Mouse (Mus musculus) heart, adult 2 months (tissue): Measurements from ENCODE around the gene Slc38a4. TPM values are rescaled to one million over a fixed set of nuclear protein-coding genes. Genes with fewer than 3 reads are reported as not detected.

Experiments used
- DNase-seq, 2 experiments: peaks; one replicate each; pipeline ENCODE4 v3.0.0; 2021
- H3K27ac ChIP-seq: fragments of 200-600 bp; 2 replicates; pipeline ENCODE4 v1.8.1; 2022
- H3K27me3 ChIP-seq: fragments of 200-500 bp; 2 replicates; pipeline ENCODE4 v1.6.1; 2012; ENCODE audit warnings: mild to moderate bottlenecking, low read length, inconsistent platforms, mixed read lengths; ENCODE audit not compliant: control insufficient read depth, insufficient read depth
- H3K36me3 ChIP-seq: fragments of 200-500 bp; 2 replicates; pipeline ENCODE4 v1.6.1; 2012; ENCODE audit warnings: low read length, inconsistent platforms; ENCODE audit not compliant: control insufficient read depth, insufficient read depth
- H3K4me1 ChIP-seq: fragments of 200-500 bp; 2 replicates; pipeline ENCODE4 v1.6.1; 2011; ENCODE audit warnings: low read length; ENCODE audit not compliant: control insufficient read depth, insufficient read depth
- H3K4me3 ChIP-seq: fragments of 200-600 bp; 2 replicates; pipeline ENCODE4 v1.8.1; 2022
- H3K79me2 ChIP-seq: fragments of 200-500 bp; replicated peaks from 2 replicates; pipeline ENCODE4 v1.6.1; 2012; ENCODE audit warnings: mild to moderate bottlenecking, inconsistent platforms, low read length, moderate library complexity, mixed read lengths; ENCODE audit not compliant: control insufficient read depth, insufficient read depth
- H3K9ac ChIP-seq: fragments of 200-500 bp; 2 replicates; pipeline ENCODE4 v1.6.1; 2012; ENCODE audit warnings: low read depth, mild to moderate bottlenecking, control low read depth, inconsistent platforms, low read length, mixed read lengths
- CTCF ChIP-seq: fragments of 200-600 bp; IDR thresholded peaks from 2 replicates; pipeline ENCODE4 v1.8.1; 2022; ENCODE audit warnings: antibody characterized with exemption, mild to moderate bottlenecking, moderate library complexity
- EP300 ChIP-seq: fragments of 200-500 bp; IDR thresholded peaks from 2 replicates; pipeline ENCODE4 v1.6.1; 2011; ENCODE audit warnings: low read depth, low read length, control low read depth; ENCODE audit not compliant: insufficient read depth
- POLR2A ChIP-seq: fragments of 200-500 bp; IDR thresholded peaks from 2 replicates; pipeline ENCODE4 v1.6.1; 2011; ENCODE audit warnings: mild to moderate bottlenecking, low read depth, low read length, control low read depth; ENCODE audit not compliant: insufficient read depth
- WGBS: fragments of 180-500 bp; shearing (Covaris S2); methylation state at CpG from one replicate; pipeline ENCODE4 v1.1.7; 2018; 5-methylcytosine and 5-hydroxymethylcytosine counted together
- intact Hi-C: fragments of 180-260 bp; cut with DNase I; formaldehyde crosslinking; loops from one replicate; pipeline ENCODE4 v1.15.1; 2025
- polyA plus RNA-seq: library from polyadenylated mRNA; depleted of rRNA; stranded (reverse); fragments of >200 nt; gene quantifications from 2 replicates; pipeline ENCODE4 v1.2.3, GENCODE M21; 2012
- total RNA-seq, 2 experiments: library from RNA; stranded (reverse); gene quantifications; 2 replicates each; pipeline ENCODE4 v1.2.3; 2021

Slc38a4 gene
- total and polyA plus RNA-seq, 3 experiments = 5.4 to 7.8 (median 6.0) TPM

DNA sequence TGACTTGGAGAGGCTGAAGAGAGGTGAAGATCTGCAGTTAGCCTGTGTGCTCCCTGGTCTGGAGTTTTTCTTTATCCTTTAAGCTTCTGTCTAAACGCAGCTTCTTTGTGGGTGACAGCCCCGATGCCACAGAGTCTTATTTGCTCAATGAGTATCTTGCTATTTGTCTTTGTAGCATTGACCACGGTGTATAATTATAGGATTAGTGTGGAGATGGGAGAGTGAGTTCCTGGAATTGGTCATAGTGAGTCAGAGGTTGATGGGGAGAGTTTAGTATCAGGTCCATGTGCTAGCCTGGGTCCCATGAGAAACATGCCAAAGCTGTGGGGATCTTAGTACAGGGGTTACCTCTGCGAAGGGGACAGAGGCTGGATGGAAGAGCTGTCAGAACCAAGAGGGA, 41.8 kb upstream of the Slc38a4 start:
- TF ChIP-seq POLR2A (no peak), EP300 (no peak), CTCF (no peak)
- Histone ChIP-seq H3K79me2 (no peaks in the 10 kb centered on the region), H3K27me3 (no peaks in the 10 kb centered on the region), H3K9ac (no peak overlapping the region), H3K36me3 (no peaks in the 10 kb centered on the region), H3K4me3 (no peak overlapping the region), H3K27ac (no peak overlapping the region), H3K4me1 (peaks cover 1% of the 10 kb centered on the region; the same call in 1 of the 2 replicates)
- DNase-seq = no peak
- intact Hi-C loops = no loop called here
- WGBS = 89% methylated on average over 4 of the region's 4 CpGs

DNA sequence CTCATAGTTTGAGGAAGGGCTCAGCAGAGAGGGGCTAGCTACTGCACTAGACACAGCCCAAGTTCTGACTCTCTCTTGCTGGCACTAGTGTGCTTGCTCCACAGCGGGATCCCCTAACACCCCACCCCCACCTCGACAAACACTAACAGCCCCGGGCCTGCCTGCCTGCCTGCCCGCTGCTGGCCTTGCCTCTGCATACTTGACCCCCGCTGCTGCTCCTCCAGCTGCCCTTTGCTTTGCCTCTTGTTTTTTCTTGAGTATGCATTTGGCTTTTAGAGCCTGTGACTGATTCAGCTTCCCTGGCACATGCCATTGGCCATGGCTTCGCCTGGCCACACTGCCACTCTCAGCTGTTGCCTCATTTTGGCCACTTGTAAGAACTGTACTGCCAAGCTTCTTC, 33.8 kb upstream of the Slc38a4 start:
- Histone ChIP-seq H3K36me3 (no peaks in the 10 kb centered on the region), H3K4me3 (no peak overlapping the region), H3K4me1 (no peaks in the 10 kb centered on the region), H3K27ac (no peak overlapping the region), H3K27me3 (no peaks in the 10 kb centered on the region), H3K9ac (no peak overlapping the region), H3K79me2 (no peaks in the 10 kb centered on the region)
- WGBS = 40% methylated on average over 6 of the region's 6 CpGs
- TF ChIP-seq CTCF (no peak), EP300 (no peak)
- DNase-seq = peak in 1 of 2 experiments; percentile 29
- intact Hi-C loops = no loop called here

DNA sequence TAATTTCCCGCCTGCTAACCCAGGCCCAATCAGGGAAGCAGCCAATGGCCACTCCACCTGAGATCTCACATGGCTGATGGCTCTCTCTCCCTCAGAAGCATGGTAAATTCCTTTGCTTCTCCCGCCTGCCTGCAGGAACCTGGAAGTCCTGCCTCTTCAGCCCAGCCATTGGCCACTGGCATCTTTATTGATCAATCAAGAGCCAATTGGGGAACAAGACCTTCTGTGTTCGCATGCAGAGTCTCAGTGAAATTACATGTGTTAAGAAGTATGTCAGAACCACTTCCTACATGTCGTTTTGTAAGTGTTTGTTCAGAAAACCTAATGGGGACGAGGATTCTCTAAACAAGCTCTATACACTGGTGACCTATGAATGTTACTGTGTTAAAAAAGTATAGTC, 30.1 kb upstream of the Slc38a4 start:
- WGBS = 51% methylated on average over 5 of the region's 5 CpGs
- H3K79me2 ChIP-seq = no peaks in the 10 kb centered on the region

DNA sequence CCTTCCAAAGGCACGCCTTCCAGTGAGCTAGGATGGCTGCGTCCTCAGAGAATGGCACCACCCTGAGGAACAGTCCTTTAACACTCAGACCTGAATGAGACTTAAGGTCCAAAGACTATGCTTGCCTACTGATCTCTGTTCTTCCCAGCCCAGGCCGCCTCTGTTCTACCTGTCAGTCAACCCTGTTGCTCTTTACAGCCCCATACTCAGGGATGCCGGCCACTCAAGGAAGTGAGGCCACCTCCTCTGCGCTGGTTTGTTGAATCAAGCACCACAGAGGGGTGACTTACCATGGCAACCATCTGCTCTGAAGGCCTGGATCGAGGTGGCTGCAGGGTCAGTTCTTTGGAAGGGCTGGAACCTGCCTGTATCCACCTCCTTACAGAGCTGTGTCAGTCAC, 21.9 kb upstream of the Slc38a4 start:
- Histone ChIP-seq H3K27me3 (no peaks in the 10 kb centered on the region), H3K36me3 (no peaks in the 10 kb centered on the region), H3K4me3 (no peak overlapping the region), H3K4me1 (0 out of 2 replicates have a peak, but pooled peaks cover 2% of the 10 kb centered on the region), H3K79me2 (no peaks in the 10 kb centered on the region), H3K9ac (no peak overlapping the region), H3K27ac (no peak overlapping the region)
- WGBS = 90% methylated on average over 6 of the region's 6 CpGs
- TF ChIP-seq CTCF (no peak), POLR2A (no peak)
- no peak for DNase-seq
- intact Hi-C loops = no loop called here

More for the DNA sequence above, 30.1 kb upstream of the Slc38a4 start:
- Histone ChIP-seq H3K4me1 (no peaks in the 10 kb centered on the region), H3K27ac (no peak overlapping the region), H3K4me3 (no peak overlapping the region), H3K36me3 (no peaks in the 10 kb centered on the region), H3K27me3 (no peaks in the 10 kb centered on the region), H3K9ac (no peak overlapping the region)
- intact Hi-C loops = no loop called here
- TF ChIP-seq POLR2A (no peak), CTCF (no peak), EP300 (no peak)
- DNase-seq = no peak

DNA sequence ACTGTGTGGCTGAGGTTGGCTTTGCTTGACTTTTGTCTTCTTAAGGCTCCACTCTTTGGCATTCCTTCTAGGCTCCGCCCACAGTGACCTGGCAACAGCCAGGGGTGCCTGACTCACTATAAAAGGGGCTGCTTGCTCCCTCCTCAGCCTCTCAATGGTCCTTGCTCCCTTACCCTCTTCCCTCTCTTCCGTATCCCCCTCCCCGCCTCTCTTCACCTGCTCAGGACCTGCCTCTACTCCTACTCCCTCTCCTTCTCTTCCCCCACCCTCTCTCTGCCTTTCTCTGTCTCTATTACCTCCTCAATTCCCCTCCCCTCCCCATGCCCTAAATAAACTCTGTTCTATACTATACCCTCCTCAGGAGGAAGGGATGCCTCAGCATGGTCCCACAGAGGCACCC, 20.3 kb upstream of the Slc38a4 start:
- H3K79me2 ChIP-seq = no peaks in the 10 kb centered on the region
- no peak overlapping the region for H3K4me3 ChIP-seq
- TF ChIP-seq CTCF = no peak
- no peak for TF ChIP-seq POLR2A
- no peak for TF ChIP-seq EP300
- no peak for DNase-seq
- no peaks in the 10 kb centered on the region for H3K27me3 ChIP-seq
- H3K27ac ChIP-seq = no peak overlapping the region
- 0 out of 2 replicates have a peak, but pooled peaks cover 2% of the 10 kb centered on the region for H3K4me1 ChIP-seq
- intact Hi-C loops = no loop called here
- no peaks in the 10 kb centered on the region for H3K36me3 ChIP-seq
- no peak overlapping the region for H3K9ac ChIP-seq
- WGBS = 79% methylated on average over 3 of the region's 3 CpGs

DNA sequence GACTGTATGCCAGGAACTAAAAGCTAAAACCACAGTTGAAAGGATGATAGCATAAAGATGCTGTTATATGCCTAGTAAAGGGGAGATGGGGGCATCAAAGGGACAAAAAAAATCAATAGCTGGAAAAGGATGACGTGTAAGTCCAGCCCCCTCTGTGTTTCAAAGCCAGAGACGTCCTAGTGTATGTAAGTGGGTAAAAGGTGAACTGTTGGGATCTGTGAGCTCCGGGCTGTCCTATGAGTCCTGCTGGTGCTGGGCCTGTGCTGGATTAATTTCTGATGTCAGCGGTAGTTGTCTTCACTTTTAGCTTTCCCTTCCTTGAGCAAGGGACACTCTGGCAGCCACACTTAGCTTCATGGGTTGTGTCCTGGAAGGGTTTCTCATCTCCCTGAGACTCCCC, 19.5 kb upstream of the Slc38a4 start:
- H3K27ac ChIP-seq = no peak overlapping the region
- H3K27me3 ChIP-seq = no peaks in the 10 kb centered on the region
- H3K9ac ChIP-seq = no peak overlapping the region
- DNase-seq = no peak
- H3K79me2 ChIP-seq = no peaks in the 10 kb centered on the region
- 0 out of 2 replicates have a peak, but pooled peaks cover 2% of the 10 kb centered on the region for H3K4me1 ChIP-seq
- WGBS = 37% methylated on average over 4 of the region's 4 CpGs
- H3K4me3 ChIP-seq = no peak overlapping the region
- intact Hi-C loops = no loop called here
- no peaks in the 10 kb centered on the region for H3K36me3 ChIP-seq
- TF ChIP-seq POLR2A (no peak), EP300 (no peak), CTCF (no peak)
